Mouse (Mus musculus) heart, embryonic 14.5 days (tissue): Measurements from ENCODE around the gene Phb2. TPM values are rescaled to one million over a fixed set of nuclear protein-coding genes. Genes with fewer than 3 reads are reported as not detected.

Experiments used
- ATAC-seq: fragments of 200-750 bp; cut with Nextera tagmentation; 2 replicates; pipeline ENCODE4 v1.8.0; 2017; ENCODE audit warnings: low read depth, moderate TSS enrichment; ENCODE audit not compliant: insufficient number of reproducible peaks, insufficient read depth, low FRiP score
- H3K27ac ChIP-seq, 2 experiments: fragments of 200-500 bp in 1 of 2; fragments of 300-500 bp in 1 of 2; sonication (generic) in 1 of 2; replicated peaks in 1 of 2; 2 replicates each; pipeline ENCODE4 v1.5.1; 2012 to 2014; ENCODE audit warnings: low read depth in 2 of 2, low read length in 2 of 2, control low read depth in 1 of 2, mild to moderate bottlenecking in 1 of 2, mixed read lengths in 1 of 2; ENCODE audit not compliant: control insufficient read depth in 1 of 2, insufficient read depth in 1 of 2
- H3K27me3 ChIP-seq: fragments of 300-500 bp; sonication (generic); 2 replicates; pipeline ENCODE4 v1.6.1; 2014; ENCODE audit warnings: mild to moderate bottlenecking, low read length, control low read depth; ENCODE audit not compliant: control insufficient read depth, insufficient read depth
- H3K36me3 ChIP-seq: fragments of 300-500 bp; sonication (generic); 2 replicates; pipeline ENCODE4 v1.6.1; 2014; ENCODE audit warnings: mild to moderate bottlenecking, control low read depth, low read length, mixed read lengths; ENCODE audit not compliant: control insufficient read depth, insufficient read depth
- H3K4me1 ChIP-seq, 2 experiments: fragments of 200-500 bp in 1 of 2; fragments of 300-500 bp in 1 of 2; sonication (generic) in 1 of 2; 2 replicates each; pipeline ENCODE4 v1.6.1; 2012 to 2014; ENCODE audit warnings: low read length in 2 of 2, control low read depth in 1 of 2, mixed read lengths in 1 of 2; ENCODE audit not compliant: control insufficient read depth in 2 of 2, insufficient read depth in 2 of 2
- H3K4me2 ChIP-seq: fragments of 300-500 bp; sonication (generic); 2 replicates; pipeline ENCODE4 v1.6.1; 2014; ENCODE audit warnings: mild to moderate bottlenecking, low read length
- H3K4me3 ChIP-seq, 2 experiments: fragments of 200-500 bp in 1 of 2; fragments of 300-500 bp in 1 of 2; sonication (generic) in 1 of 2; 2 replicates each; pipeline ENCODE4 v1.5.1; 2012 to 2014; ENCODE audit warnings: low read length in 2 of 2, mild to moderate bottlenecking in 2 of 2, control low read depth in 1 of 2, low read depth in 1 of 2, moderate library complexity in 1 of 2; ENCODE audit not compliant: control insufficient read depth in 1 of 2, insufficient read depth in 1 of 2
- H3K9ac ChIP-seq: fragments of 300-500 bp; sonication (generic); 2 replicates; pipeline ENCODE4 v1.6.1; 2014; ENCODE audit warnings: mild to moderate bottlenecking, low read length
- H3K9me3 ChIP-seq: fragments of 300-500 bp; sonication (generic); 2 replicates; pipeline ENCODE4 v1.6.1; 2016; ENCODE audit warnings: low read length, control low read depth; ENCODE audit not compliant: control insufficient read depth
- WGBS: fragments of 180-500 bp; shearing (Covaris S2); extraction: QIAGEN DNeasy Blood & Tissue Kit; methylation state at CpG from one replicate; pipeline ENCODE4 v1.1.7; 2014; 5-methylcytosine and 5-hydroxymethylcytosine counted together
- polyA plus RNA-seq: library from polyadenylated mRNA; unstranded; fragments of >200 nt; fragmentation: Nextera tagmentation; extraction: Ambion mirVana; gene quantifications from 2 replicates; pipeline ENCODE4 v1.2.1, GENCODE M21; 2014

The Phb2 gene
- polyA plus RNA-seq, 1 experiment from 2014 or later: 295 TPM

GRCm38 (mm10) chr6:124717968-124718367 is 5.8 kb downstream of the Phb2 start:
- WGBS: 74% methylated on average over 13 of the region's 13 CpGs
- no peak overlapping the region for H3K9ac ChIP-seq
- no peak overlapping the region for H3K4me3 ChIP-seq
- H3K9me3 ChIP-seq: no peaks in the 10 kb centered on the region
- H3K27ac ChIP-seq: no peak overlapping the region
- H3K36me3 ChIP-seq: peaks cover 45% of the 10 kb centered on the region
- no peak overlapping the region for H3K4me2 ChIP-seq
- ATAC-seq: no peak
- H3K4me1 ChIP-seq: peaks cover 6 to 14% of the 10 kb centered on the region in 2 experiments
- no peaks in the 10 kb centered on the region for H3K27me3 ChIP-seq

DNA sequence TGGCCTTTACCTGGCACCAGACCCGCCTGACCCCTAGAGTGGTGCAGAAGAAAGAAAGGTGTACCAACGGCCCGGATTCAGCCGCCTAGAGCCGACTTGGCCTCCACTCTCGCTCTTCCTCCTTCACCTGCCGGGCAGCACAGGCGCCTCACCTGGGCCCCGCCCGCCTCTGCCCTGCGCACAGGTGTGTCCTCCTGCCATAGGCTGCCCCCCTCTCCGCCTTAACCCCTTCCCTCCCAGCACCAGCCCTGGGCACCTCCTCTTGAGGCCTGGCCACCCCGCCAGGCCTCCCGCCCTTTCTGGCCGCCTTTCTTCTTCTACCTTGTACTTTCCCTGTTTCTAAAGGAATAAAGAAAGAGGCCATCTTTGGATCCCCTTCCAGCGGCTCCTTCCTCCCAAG is 6.6 kb downstream of the Phb2 start:
- no peaks in the 10 kb centered on the region for H3K27me3 ChIP-seq
- 65% methylated on average over 16 of the region's 16 CpGs for WGBS
- H3K9me3 ChIP-seq: no peaks in the 10 kb centered on the region
- peaks cover 4 to 7% of the 10 kb centered on the region in 2 experiments; a peak in 2 of 4 replicates for H3K4me1 ChIP-seq
- peaks cover 40% of the 10 kb centered on the region for H3K36me3 ChIP-seq
- ATAC-seq: no peak
- H3K9ac ChIP-seq: no peak overlapping the region
- no peak overlapping the region for H3K27ac ChIP-seq
- no peak overlapping the region for H3K4me3 ChIP-seq
- H3K4me2 ChIP-seq: no peak overlapping the region

GRCm38 (mm10) chr6:124719354-124719978 is 7.3 kb downstream of the Phb2 start:
- WGBS: 54% methylated on average over 7 of the region's 7 CpGs
- no peak overlapping the region for H3K9ac ChIP-seq
- H3K4me1 ChIP-seq: peaks cover 0 to 3% of the 10 kb centered on the region in 2 experiments; a peak in 1 of 4 replicates
- H3K27ac ChIP-seq: no peak overlapping the region
- H3K27me3 ChIP-seq: no peaks in the 10 kb centered on the region
- no peak overlapping the region for H3K4me2 ChIP-seq
- peaks cover 33% of the 10 kb centered on the region for H3K36me3 ChIP-seq
- H3K9me3 ChIP-seq: no peaks in the 10 kb centered on the region
- ATAC-seq: no peak
- no peak overlapping the region for H3K4me3 ChIP-seq

- Histone ChIP-seq H3K9ac (no peak overlapping the region), H3K9me3 (no peaks in the 10 kb centered on the region), H3K4me2 (no peak overlapping the region), H3K4me1 (peaks cover 0 to 3% of the 10 kb centered on the region in 2 experiments; a peak in 1 of 4 replicates), H3K4me3 (no peak overlapping the region), H3K27me3 (no peaks in the 10 kb centered on the region), H3K27ac (no peak overlapping the region), H3K36me3 (peaks cover 18% of the 10 kb centered on the region)
- no peak for ATAC-seq
- WGBS: 71% methylated on average over 11 of the region's 11 CpGs
Observed at GRCm38 (mm10) chr6:124720904-124721303, 8.8 kb downstream of the Phb2 start.

GRCm38 (mm10) chr6:124722876-124723473 is 10.8 kb downstream of the Phb2 start:
- no peak overlapping the region for H3K9ac ChIP-seq
- H3K4me2 ChIP-seq: no peak overlapping the region
- 58% methylated on average over 6 of the region's 6 CpGs for WGBS
- H3K36me3 ChIP-seq: no peaks in the 10 kb centered on the region
- no peak for ATAC-seq
- H3K4me1 ChIP-seq: peaks cover 0 to 3% of the 10 kb centered on the region in 2 experiments; a peak in 1 of 4 replicates
- no peaks in the 10 kb centered on the region for H3K27me3 ChIP-seq
- no peaks in the 10 kb centered on the region for H3K9me3 ChIP-seq
- H3K4me3 ChIP-seq: no peak overlapping the region
- no peak overlapping the region for H3K27ac ChIP-seq

DNA sequence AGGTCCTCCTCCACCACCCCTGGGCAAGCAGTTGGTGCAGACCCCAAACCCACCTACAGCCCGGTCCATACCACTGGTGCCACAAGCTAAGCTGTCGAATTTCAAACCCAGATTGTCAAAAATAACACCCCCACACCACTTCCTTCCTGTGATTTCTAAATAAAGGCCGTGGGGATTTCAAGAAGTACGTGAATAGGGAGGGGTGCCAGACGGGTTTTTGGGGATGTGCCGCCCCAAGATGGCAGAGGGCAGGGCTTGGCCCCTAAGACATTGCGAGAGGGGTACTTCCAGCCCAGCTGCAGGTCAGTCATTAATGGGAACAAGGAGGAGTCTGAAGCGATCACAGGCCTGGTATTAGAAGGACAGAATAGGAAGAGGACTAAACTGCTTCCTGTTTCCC is 11.4 kb downstream of the Phb2 start:
- 72% methylated on average over 8 of the region's 8 CpGs for WGBS
- Histone ChIP-seq H3K9me3 (no peaks in the 10 kb centered on the region), H3K4me2 (no peak overlapping the region), H3K27me3 (no peaks in the 10 kb centered on the region), H3K4me1 (peaks cover 0 to 3% of the 10 kb centered on the region in 2 experiments; a peak in 1 of 4 replicates), H3K9ac (no peak overlapping the region), H3K27ac (no peak overlapping the region), H3K36me3 (no peaks in the 10 kb centered on the region), H3K4me3 (no peak overlapping the region)
- ATAC-seq: no peak

GRCm38 (mm10) chr6:124724472-124724871 is 12.3 kb downstream of the Phb2 start:
- H3K4me2 ChIP-seq: no peak overlapping the region
- H3K9me3 ChIP-seq: no peaks in the 10 kb centered on the region
- no peak for ATAC-seq
- no peaks in the 10 kb centered on the region for H3K27me3 ChIP-seq
- no peak overlapping the region for H3K27ac ChIP-seq
- no peaks in the 10 kb centered on the region for H3K36me3 ChIP-seq
- no peak overlapping the region for H3K4me3 ChIP-seq
- no peak overlapping the region for H3K9ac ChIP-seq
- H3K4me1 ChIP-seq: no peaks in the 10 kb centered on the region
- 84% methylated on average over 10 of the region's 10 CpGs for WGBS
